Mouse (Mus musculus): ENCODE data around the gene Kmt2b. TPM values are rescaled to one million over a fixed set of nuclear protein-coding genes. Genes with fewer than 3 reads are reported as not detected.

Kmt2b gene
- polyA plus RNA-seq, 1 experiment: 57.7 TPM

DNA sequence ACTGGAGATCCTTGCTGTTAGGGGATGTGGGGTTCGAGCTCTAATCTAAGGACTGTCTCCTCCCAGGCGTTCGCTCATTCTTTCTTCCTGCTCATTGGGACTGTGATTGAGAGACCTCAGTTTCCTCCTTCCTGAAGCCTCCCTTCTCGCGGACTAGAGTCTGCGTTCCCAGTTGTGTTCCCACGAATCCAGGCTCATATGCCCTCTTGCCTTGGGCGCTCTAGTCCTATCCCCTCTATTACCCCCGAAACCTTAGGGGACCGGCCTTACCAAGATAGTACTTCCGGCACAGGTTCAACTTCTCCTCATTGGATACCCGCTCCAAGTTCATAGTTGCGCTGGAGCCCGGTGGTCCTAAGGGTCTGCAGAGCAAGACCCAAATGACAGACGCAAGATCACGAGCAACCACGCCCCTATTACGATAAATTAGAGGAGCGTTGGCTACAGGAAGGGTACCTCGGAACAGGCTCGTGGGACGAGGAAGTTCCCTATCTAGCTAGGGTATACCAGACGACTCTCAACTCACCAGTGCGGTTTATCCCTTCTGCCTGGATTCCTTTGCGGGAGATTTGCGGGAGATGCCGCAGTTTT lies 25.9 kb downstream of the Kmt2b start:
- DNase-seq: no peak
- H3K4me3 ChIP-seq (replicated peaks; ENCODE audit: insufficient read depth, low read depth, low read length): peak overlapping the region; percentile 88
- peak overlapping the region; percentile 23; the same call in 1 of the 2 replicates for H3K27ac ChIP-seq (ENCODE audit: insufficient read depth, low read length)
- WGBS: under 1% methylated on average over 27 of the region's 27 CpGs
- H3K4me1 ChIP-seq (ENCODE audit: control insufficient read depth, insufficient read depth, low read length): peaks cover 6% of the 10 kb centered on the region
- no peak for TF ChIP-seq CTCF (IDR thresholded peaks at IDR 0.05; ENCODE audit: borderline replicate concordance, insufficient read depth, low read depth, low read length)
- TF ChIP-seq POLR2A (IDR thresholded peaks at IDR 0.05; ENCODE audit: borderline replicate concordance, insufficient read depth, low read length): no peak
- H3K27me3 ChIP-seq (ENCODE audit: control insufficient read depth, insufficient read depth, low read length): no peaks in the 10 kb centered on the region

DNA sequence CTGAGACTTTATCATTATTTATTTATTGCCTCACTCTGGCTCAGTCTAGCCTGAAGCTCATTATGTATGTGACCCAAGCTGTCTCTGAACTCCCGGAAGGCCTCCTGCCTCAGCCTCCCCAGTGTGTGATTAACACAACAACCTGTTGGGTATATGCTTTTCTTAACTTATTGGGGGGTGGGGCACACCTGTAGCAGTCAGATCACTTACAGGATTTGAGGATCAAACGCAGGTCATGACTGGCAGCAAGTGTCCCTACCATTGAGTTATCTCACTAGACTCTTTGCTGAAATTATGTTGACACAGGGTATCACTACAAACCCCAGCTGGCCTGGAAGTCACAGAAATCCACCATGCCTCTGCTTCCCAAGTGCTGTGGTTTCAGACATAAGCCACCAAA lies 28.2 kb downstream of the Kmt2b start:
- H3K27me3 ChIP-seq (ENCODE audit: control insufficient read depth, insufficient read depth, low read length): no peaks in the 10 kb centered on the region
- H3K27ac ChIP-seq (ENCODE audit: insufficient read depth, low read length): no peak overlapping the region
- WGBS: 64% methylated on average over 2 of the region's 2 CpGs
- TF ChIP-seq POLR2A (IDR thresholded peaks at IDR 0.05; ENCODE audit: borderline replicate concordance, insufficient read depth, low read length): no peak
- no peak for TF ChIP-seq CTCF (IDR thresholded peaks at IDR 0.05; ENCODE audit: borderline replicate concordance, insufficient read depth, low read depth, low read length)
- H3K4me1 ChIP-seq (ENCODE audit: control insufficient read depth, insufficient read depth, low read length): peaks cover 6% of the 10 kb centered on the region
- H3K4me3 ChIP-seq (replicated peaks; ENCODE audit: insufficient read depth, low read depth, low read length): no peak overlapping the region
- DNase-seq: peak in 1 of 2 experiments; percentile 13

DNA sequence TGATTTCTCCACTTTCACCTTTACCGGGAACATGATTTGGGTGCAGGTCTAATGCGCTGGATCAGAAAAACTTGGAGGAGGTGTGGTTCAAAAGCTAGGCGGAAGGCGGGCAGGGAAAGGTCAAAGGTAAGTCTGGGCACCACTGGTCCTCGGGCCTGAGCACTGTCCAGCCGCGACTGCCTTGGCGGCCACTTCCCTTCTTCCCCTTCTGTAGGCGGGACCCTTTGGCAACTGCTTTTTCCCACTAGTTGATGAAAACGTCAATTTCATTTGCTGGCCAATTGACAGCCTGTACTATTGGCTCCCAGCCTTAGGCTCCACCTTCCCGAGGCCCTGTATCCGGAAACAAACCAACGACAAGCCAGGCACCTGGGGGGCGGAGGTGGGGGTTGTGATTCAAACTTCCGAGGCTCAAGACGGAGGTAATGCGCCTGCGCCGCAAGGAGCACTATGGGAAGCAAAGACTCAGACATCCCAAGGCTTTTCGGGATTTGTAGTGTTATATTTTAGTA lies 29.0 kb downstream of the Kmt2b start, which contains the start of gene Lin37:
TSS of gene Lin37 (minus strand) at position 396 of the 512 bp plus-strand sequence.
- Histone ChIP-seq H3K4me3 (replicated peaks; ENCODE audit: insufficient read depth, low read depth, low read length) (peak within 1 kb of the TSS; percentile 95), H3K27me3 (ENCODE audit: control insufficient read depth, insufficient read depth, low read length) (no peaks in the 10 kb centered on the region), H3K4me1 (ENCODE audit: control insufficient read depth, insufficient read depth, low read length) (peaks cover 6% of the 10 kb centered on the region), H3K27ac (ENCODE audit: insufficient read depth, low read length) (peak within 1 kb of the TSS; percentile 58; the same call in 1 of the 2 replicates)
- TF ChIP-seq CTCF (IDR thresholded peaks at IDR 0.05; ENCODE audit: borderline replicate concordance, insufficient read depth, low read depth, low read length): no peak
- peak; percentile 83 for TF ChIP-seq POLR2A (IDR thresholded peaks at IDR 0.05; ENCODE audit: borderline replicate concordance, insufficient read depth, low read length)
- WGBS: under 1% methylated on average over 20 of the region's 20 CpGs
- DNase-seq: peak; percentile 97 to 100

DNA sequence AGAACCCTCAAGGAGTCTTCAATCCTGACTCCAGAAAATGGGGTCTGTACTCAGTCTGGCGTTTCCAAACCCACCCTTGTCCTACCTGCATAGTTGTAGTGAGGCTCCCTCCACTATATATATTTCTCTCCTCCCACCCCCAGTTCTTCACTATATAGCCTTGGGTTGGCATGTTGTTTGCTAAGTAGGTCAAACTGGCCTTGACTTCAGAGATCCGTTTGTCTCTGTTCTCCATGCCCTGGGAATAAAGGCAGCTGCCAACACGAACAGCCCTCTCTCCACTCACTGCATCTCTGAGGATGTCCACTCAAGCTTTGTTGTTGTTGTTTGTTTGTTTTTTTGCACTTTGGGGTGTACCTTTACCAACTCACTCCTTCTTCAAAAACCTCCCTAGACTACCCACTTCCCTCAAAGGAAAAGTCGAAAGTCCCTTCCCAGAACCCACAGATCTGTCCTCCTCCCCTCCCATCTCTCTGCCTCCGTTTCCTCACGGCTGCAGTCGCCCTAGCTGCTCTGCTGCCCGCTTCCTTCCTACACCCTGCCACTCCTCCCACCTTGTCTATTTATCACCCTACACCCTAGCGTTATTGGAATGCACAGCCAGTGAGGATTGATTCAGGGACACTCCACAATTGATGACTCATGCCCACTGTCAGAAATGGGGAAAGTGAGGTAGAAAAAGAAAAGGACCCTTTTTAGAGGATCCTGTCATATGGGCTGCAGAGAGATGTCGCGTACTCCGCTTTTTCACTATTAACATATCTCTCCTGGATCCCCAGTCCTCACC lies 29.7 kb downstream of the Kmt2b start:
- no peak for DNase-seq
- peak overlapping the region; percentile 95 for H3K4me3 ChIP-seq (replicated peaks; ENCODE audit: insufficient read depth, low read depth, low read length)
- TF ChIP-seq CTCF (IDR thresholded peaks at IDR 0.05; ENCODE audit: borderline replicate concordance, insufficient read depth, low read depth, low read length) (no peak), POLR2A (IDR thresholded peaks at IDR 0.05; ENCODE audit: borderline replicate concordance, insufficient read depth, low read length) (no peak)
- no peaks in the 10 kb centered on the region for H3K27me3 ChIP-seq (ENCODE audit: control insufficient read depth, insufficient read depth, low read length)
- H3K4me1 ChIP-seq (ENCODE audit: control insufficient read depth, insufficient read depth, low read length): peaks cover under 1% of the 10 kb centered on the region
- H3K27ac ChIP-seq (ENCODE audit: insufficient read depth, low read length): peak overlapping the region; percentile 58; the same call in 1 of the 2 replicates
- WGBS: 7% methylated on average over 12 of the region's 12 CpGs

DNA sequence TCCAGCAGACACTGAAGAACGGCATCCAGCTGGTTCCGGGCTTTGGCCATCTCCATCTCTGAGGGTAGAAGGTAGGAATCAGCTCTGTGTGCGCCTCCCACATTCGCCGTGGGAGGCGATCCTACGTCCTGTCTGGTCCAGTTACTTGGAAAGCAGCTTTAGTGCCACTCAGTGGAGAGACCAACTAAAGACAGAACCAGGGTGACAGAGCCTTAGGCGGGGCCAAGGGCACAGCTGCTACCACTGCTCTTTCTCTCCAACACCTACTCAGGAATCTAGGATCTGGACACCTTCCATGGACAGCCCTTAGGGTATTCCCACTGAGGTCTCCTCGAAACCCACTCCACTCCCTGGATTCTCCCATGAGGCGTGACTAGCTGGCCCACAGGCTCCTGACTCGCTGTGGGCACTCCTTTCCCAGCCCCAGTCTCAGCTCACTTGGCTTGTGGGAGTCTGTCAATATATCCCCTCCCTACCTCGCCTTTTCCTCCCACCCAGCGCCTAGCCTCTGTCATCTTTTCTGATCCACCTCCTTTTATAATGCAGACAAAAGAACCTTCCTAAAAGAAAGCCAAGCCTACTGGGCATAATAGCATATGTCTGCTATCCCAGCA lies 30.5 kb downstream of the Kmt2b start:
- DNase-seq: no peak
- Histone ChIP-seq H3K27ac (ENCODE audit: insufficient read depth, low read length) (no peak overlapping the region), H3K4me3 (replicated peaks; ENCODE audit: insufficient read depth, low read depth, low read length) (no peak overlapping the region), H3K4me1 (ENCODE audit: control insufficient read depth, insufficient read depth, low read length) (peaks cover 3% of the 10 kb centered on the region), H3K27me3 (ENCODE audit: control insufficient read depth, insufficient read depth, low read length) (no peaks in the 10 kb centered on the region)
- TF ChIP-seq POLR2A (IDR thresholded peaks at IDR 0.05; ENCODE audit: borderline replicate concordance, insufficient read depth, low read length): no peak
- no peak for TF ChIP-seq CTCF (IDR thresholded peaks at IDR 0.05; ENCODE audit: borderline replicate concordance, insufficient read depth, low read depth, low read length)
- 81% methylated on average over 13 of the region's 13 CpGs for WGBS

DNA sequence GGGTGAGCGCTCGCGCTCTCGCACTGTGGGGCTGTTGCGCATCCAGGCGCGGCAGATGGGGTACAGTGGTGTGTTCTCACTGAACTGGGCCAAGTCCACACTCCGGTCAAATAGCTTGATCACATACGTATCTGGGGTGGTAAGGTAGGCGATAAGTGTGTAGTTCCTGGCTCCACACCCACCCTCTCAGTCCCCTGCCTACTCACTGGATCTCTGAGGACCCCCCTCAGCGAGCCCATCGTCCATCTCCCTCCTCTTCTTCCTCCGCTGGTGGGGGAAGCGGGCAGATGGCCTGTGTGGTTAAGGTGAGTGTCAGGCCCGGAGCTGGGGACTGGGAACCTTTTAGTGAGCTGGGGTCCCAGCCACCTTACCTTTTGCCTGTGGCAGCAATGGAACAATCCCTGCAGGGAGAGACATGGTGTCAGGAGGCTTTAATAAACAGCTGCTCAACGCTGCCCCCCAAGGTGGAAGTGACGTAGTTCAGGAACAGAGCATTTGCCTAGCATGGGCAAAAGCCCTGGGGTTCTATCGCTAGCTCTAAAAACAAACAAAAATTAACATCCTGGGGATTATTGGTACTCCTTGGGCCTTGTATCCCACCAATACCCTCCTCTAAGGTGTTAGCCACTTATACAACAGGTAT lies 31.5 kb downstream of the Kmt2b start:
- Histone ChIP-seq H3K27me3 (ENCODE audit: control insufficient read depth, insufficient read depth, low read length) (no peaks in the 10 kb centered on the region), H3K27ac (ENCODE audit: insufficient read depth, low read length) (no peak overlapping the region), H3K4me1 (ENCODE audit: control insufficient read depth, insufficient read depth, low read length) (peaks cover 3% of the 10 kb centered on the region), H3K4me3 (replicated peaks; ENCODE audit: insufficient read depth, low read depth, low read length) (no peak overlapping the region)
- TF ChIP-seq POLR2A (IDR thresholded peaks at IDR 0.05; ENCODE audit: borderline replicate concordance, insufficient read depth, low read length) (no peak), CTCF (IDR thresholded peaks at IDR 0.05; ENCODE audit: borderline replicate concordance, insufficient read depth, low read depth, low read length) (no peak)
- peak in 1 of 2 experiments; percentile 21 for DNase-seq
- 85% methylated on average over 18 of the region's 18 CpGs for WGBS

All from cerebellum, adult 2 months (tissue).